Mouse (Mus musculus) midbrain, embryonic 13.5 days (tissue): ENCODE measurements around the gene Fam186b. TPM values are rescaled to one million over a fixed set of nuclear protein-coding genes. Genes with fewer than 3 reads are reported as not detected.

ENCODE experiments used
- ATAC-seq: fragments of 200-750 bp; cut with Nextera tagmentation; 2 replicates; pipeline ENCODE4 v1.8.0; 2017; ENCODE audit warnings: mild to moderate bottlenecking, moderate TSS enrichment, moderate library complexity
- H3K27ac ChIP-seq: fragments of 300-500 bp; sonication (generic); 2 replicates; pipeline ENCODE4 v1.5.1; 2015; ENCODE audit warnings: inconsistent platforms, mild to moderate bottlenecking, moderate library complexity
- H3K27me3 ChIP-seq: fragments of 300-500 bp; sonication (generic); 2 replicates; pipeline ENCODE4 v1.6.1; 2015; ENCODE audit warnings: mild to moderate bottlenecking, inconsistent platforms
- H3K36me3 ChIP-seq: fragments of 300-500 bp; sonication (generic); 2 replicates; pipeline ENCODE4 v1.6.1; 2015; ENCODE audit warnings: mild to moderate bottlenecking, inconsistent platforms
- H3K4me1 ChIP-seq: fragments of 300-500 bp; sonication (generic); replicated peaks from 2 replicates; pipeline ENCODE4 v1.6.1; 2015; ENCODE audit warnings: inconsistent platforms
- H3K4me2 ChIP-seq: fragments of 300-500 bp; sonication (generic); replicated peaks from 2 replicates; pipeline ENCODE4 v1.6.1; 2015; ENCODE audit warnings: moderate library complexity, mild to moderate bottlenecking, inconsistent platforms
- H3K4me3 ChIP-seq: fragments of 300-500 bp; sonication (generic); replicated peaks from 2 replicates; pipeline ENCODE4 v1.5.1; 2015; ENCODE audit warnings: mild to moderate bottlenecking, inconsistent platforms
- H3K9ac ChIP-seq: fragments of 300-500 bp; sonication (generic); replicated peaks from 2 replicates; pipeline ENCODE4 v1.6.1; 2015; ENCODE audit warnings: mild to moderate bottlenecking, inconsistent platforms
- H3K9me3 ChIP-seq: fragments of 300-500 bp; sonication (generic); 2 replicates; pipeline ENCODE4 v1.6.1; 2016; ENCODE audit warnings: mild to moderate bottlenecking, inconsistent platforms
- WGBS: fragments of 180-500 bp; shearing (Covaris S2); methylation state at CpG from one replicate; pipeline ENCODE4 v1.1.7; 2015; 5-methylcytosine and 5-hydroxymethylcytosine counted together
- polyA plus RNA-seq: library from polyadenylated mRNA; unstranded; fragments of >200 nt; fragmentation: Nextera tagmentation; extraction: Ambion mirVana; gene quantifications from 2 replicates; pipeline ENCODE4 v1.2.1, GENCODE M21; 2015

Gene Fam186b
- polyA plus RNA-seq, 1 experiment from 2014 or later, result 0.35 TPM

- Histone ChIP-seq H3K27ac (no peak overlapping the region), H3K4me1 (no peaks in the 10 kb centered on the region), H3K9ac (no peak overlapping the region), H3K4me3 (no peak overlapping the region), H3K4me2 (no peak overlapping the region), H3K9me3 (no peaks in the 10 kb centered on the region), H3K36me3 (no peaks in the 10 kb centered on the region), H3K27me3 (no peaks in the 10 kb centered on the region)
- WGBS, result 52% methylated on average over 8 of the region's 8 CpGs
- ATAC-seq, result no peak; the same call in 1 of the 2 replicates
Observed at GRCm38 (mm10) chr15:99285189-99285535, 10.5 kb downstream of the Fam186b start.

- no peak overlapping the region for H3K9ac ChIP-seq
- H3K4me1 ChIP-seq, result no peaks in the 10 kb centered on the region
- H3K36me3 ChIP-seq, result no peaks in the 10 kb centered on the region
- no peaks in the 10 kb centered on the region for H3K9me3 ChIP-seq
- WGBS, result 57% methylated on average over 14 of the region's 14 CpGs
- H3K27ac ChIP-seq, result no peak overlapping the region
- H3K4me2 ChIP-seq, result no peak overlapping the region
- H3K27me3 ChIP-seq, result no peaks in the 10 kb centered on the region
- H3K4me3 ChIP-seq, result no peak overlapping the region
- ATAC-seq, result no peak
Observed at GRCm38 (mm10) chr15:99284527-99285188, 11.0 kb downstream of the Fam186b start.

- H3K27me3 ChIP-seq, result no peaks in the 10 kb centered on the region
- no peak overlapping the region for H3K9ac ChIP-seq
- no peaks in the 10 kb centered on the region for H3K9me3 ChIP-seq
- no peak overlapping the region for H3K4me2 ChIP-seq
- H3K36me3 ChIP-seq, result no peaks in the 10 kb centered on the region
- WGBS, result 67% methylated on average over 10 of the region's 10 CpGs
- no peaks in the 10 kb centered on the region for H3K4me1 ChIP-seq
- H3K4me3 ChIP-seq, result no peak overlapping the region
- no peak overlapping the region for H3K27ac ChIP-seq
- ATAC-seq, result no peak
Observed at GRCm38 (mm10) chr15:99283456-99283855, 12.2 kb downstream of the Fam186b start.

- no peak for ATAC-seq
- Histone ChIP-seq H3K27ac (no peak overlapping the region), H3K4me1 (no peaks in the 10 kb centered on the region), H3K9me3 (no peaks in the 10 kb centered on the region), H3K27me3 (no peaks in the 10 kb centered on the region), H3K9ac (no peak overlapping the region), H3K4me3 (no peak overlapping the region), H3K36me3 (no peaks in the 10 kb centered on the region), H3K4me2 (no peak overlapping the region)
- 94% methylated on average over 7 of the region's 7 CpGs for WGBS
Observed at GRCm38 (mm10) chr15:99278271-99278670, 17.4 kb downstream of the Fam186b start.

- no peak overlapping the region for H3K4me2 ChIP-seq
- H3K4me1 ChIP-seq, result no peaks in the 10 kb centered on the region
- ATAC-seq, result no peak
- 85% methylated on average over 8 of the region's 8 CpGs for WGBS
- no peak overlapping the region for H3K27ac ChIP-seq
- no peak overlapping the region for H3K4me3 ChIP-seq
- H3K36me3 ChIP-seq, result no peaks in the 10 kb centered on the region
- no peaks in the 10 kb centered on the region for H3K9me3 ChIP-seq
- H3K9ac ChIP-seq, result no peak overlapping the region
- H3K27me3 ChIP-seq, result no peaks in the 10 kb centered on the region
Observed at GRCm38 (mm10) chr15:99276095-99276494, 19.6 kb downstream of the Fam186b start.

- Histone ChIP-seq H3K4me2 (no peak overlapping the region), H3K9ac (no peak overlapping the region), H3K27ac (no peak overlapping the region), H3K4me1 (no peaks in the 10 kb centered on the region), H3K9me3 (no peaks in the 10 kb centered on the region), H3K27me3 (no peaks in the 10 kb centered on the region), H3K4me3 (no peak overlapping the region), H3K36me3 (no peaks in the 10 kb centered on the region)
- WGBS, result 23% methylated on average over 4 of the region's 4 CpGs
- ATAC-seq, result no peak
Observed at GRCm38 (mm10) chr15:99265679-99266078, 30.0 kb downstream of the Fam186b start.

GRCm38 (mm10) chr15:99264363-99264762 lies 31.3 kb downstream of the Fam186b start:
- 90% methylated on average over 2 of the region's 2 CpGs for WGBS
- Histone ChIP-seq H3K9ac (no peak overlapping the region), H3K36me3 (no peaks in the 10 kb centered on the region), H3K4me1 (0 out of 2 replicates have a peak, but pooled peaks cover 6% of the 10 kb centered on the region), H3K9me3 (no peaks in the 10 kb centered on the region), H3K4me3 (no peak overlapping the region), H3K27ac (no peak overlapping the region), H3K4me2 (no peak overlapping the region), H3K27me3 (no peaks in the 10 kb centered on the region)
- ATAC-seq, result no peak

- H3K27ac ChIP-seq, result no peak overlapping the region
- ATAC-seq, result no peak
- H3K4me2 ChIP-seq, result no peak overlapping the region
- H3K4me3 ChIP-seq, result no peak overlapping the region
- 51% methylated on average over 10 of the region's 10 CpGs for WGBS
- no peaks in the 10 kb centered on the region for H3K9me3 ChIP-seq
- H3K9ac ChIP-seq, result no peak overlapping the region
- no peaks in the 10 kb centered on the region for H3K27me3 ChIP-seq
- H3K36me3 ChIP-seq, result no peaks in the 10 kb centered on the region
- H3K4me1 ChIP-seq, result 0 out of 2 replicates have a peak, but pooled peaks cover 6% of the 10 kb centered on the region
Observed at GRCm38 (mm10) chr15:99262702-99263101, 33.0 kb downstream of the Fam186b start.

- H3K9me3 ChIP-seq, result no peaks in the 10 kb centered on the region
- H3K36me3 ChIP-seq, result no peaks in the 10 kb centered on the region
- peak overlapping the region; percentile 40 for H3K4me2 ChIP-seq
- 4% methylated on average over 7 of the region's 10 CpGs for WGBS
- no peak overlapping the region for H3K9ac ChIP-seq
- H3K4me1 ChIP-seq, result 0 out of 2 replicates have a peak, but pooled peaks cover 6% of the 10 kb centered on the region
- ATAC-seq, result peak; percentile 66; the same call in 1 of the 2 replicates
- peak overlapping the region; percentile 14; the same call in 1 of the 2 replicates for H3K27ac ChIP-seq
- H3K4me3 ChIP-seq, result peak overlapping the region; percentile 23; the same call in 1 of the 2 replicates
- H3K27me3 ChIP-seq, result no peaks in the 10 kb centered on the region
Observed at GRCm38 (mm10) chr15:99259730-99260252, 35.9 kb downstream of the Fam186b start.

GRCm38 (mm10) chr15:99259167-99259729 lies 36.4 kb downstream of the Fam186b start:
- Histone ChIP-seq H3K4me2 (peak overlapping the region; percentile 40), H3K4me1 (0 out of 2 replicates have a peak, but pooled peaks cover 6% of the 10 kb centered on the region), H3K27ac (peak overlapping the region; percentile 10; the same call in 1 of the 2 replicates), H3K27me3 (no peaks in the 10 kb centered on the region), H3K4me3 (no peak overlapping the region), H3K9me3 (no peaks in the 10 kb centered on the region), H3K9ac (no peak overlapping the region), H3K36me3 (no peaks in the 10 kb centered on the region)
- peak; percentile 37 for ATAC-seq
- WGBS, result 68% methylated on average over 8 of the region's 8 CpGs

- Histone ChIP-seq H3K27me3 (no peaks in the 10 kb centered on the region), H3K27ac (no peak overlapping the region), H3K4me2 (no peak overlapping the region), H3K4me1 (peaks cover 25% of the 10 kb centered on the region), H3K9me3 (no peaks in the 10 kb centered on the region), H3K9ac (no peak overlapping the region), H3K36me3 (no peaks in the 10 kb centered on the region), H3K4me3 (no peak overlapping the region)
- WGBS, result 86% methylated on average over 6 of the region's 6 CpGs
- ATAC-seq, result no peak
Observed at GRCm38 (mm10) chr15:99255241-99255749, 40.4 kb downstream of the Fam186b start.

GRCm38 (mm10) chr15:99254477-99255005 lies 41.1 kb downstream of the Fam186b start:
- Histone ChIP-seq H3K4me3 (no peak overlapping the region), H3K4me1 (peaks cover 26% of the 10 kb centered on the region), H3K36me3 (peaks cover 4% of the 10 kb centered on the region; the same call in 1 of the 2 replicates), H3K4me2 (no peak overlapping the region), H3K9ac (no peak overlapping the region), H3K9me3 (no peaks in the 10 kb centered on the region), H3K27me3 (no peaks in the 10 kb centered on the region), H3K27ac (no peak overlapping the region)
- WGBS, result 83% methylated on average over 2 of the region's 2 CpGs
- ATAC-seq, result no peak
